Mouse (Mus musculus): ENCODE results near the gene Uhrf1bp1. TPM values are rescaled to one million over a fixed set of nuclear protein-coding genes. Genes with fewer than 3 reads are reported as not detected.

Uhrf1bp1 gene
- polyA plus RNA-seq (2012; rRNA removed; ENCODE audit: low replicate concordance): 18.8 and 28.8 TPM in 2 replicates

GRCm38 (mm10) chr17:27856265-27856797 lies at the start of gene Uhrf1bp1:
Uhrf1bp1 (plus strand) TSS chr17:27856441.

DNA sequence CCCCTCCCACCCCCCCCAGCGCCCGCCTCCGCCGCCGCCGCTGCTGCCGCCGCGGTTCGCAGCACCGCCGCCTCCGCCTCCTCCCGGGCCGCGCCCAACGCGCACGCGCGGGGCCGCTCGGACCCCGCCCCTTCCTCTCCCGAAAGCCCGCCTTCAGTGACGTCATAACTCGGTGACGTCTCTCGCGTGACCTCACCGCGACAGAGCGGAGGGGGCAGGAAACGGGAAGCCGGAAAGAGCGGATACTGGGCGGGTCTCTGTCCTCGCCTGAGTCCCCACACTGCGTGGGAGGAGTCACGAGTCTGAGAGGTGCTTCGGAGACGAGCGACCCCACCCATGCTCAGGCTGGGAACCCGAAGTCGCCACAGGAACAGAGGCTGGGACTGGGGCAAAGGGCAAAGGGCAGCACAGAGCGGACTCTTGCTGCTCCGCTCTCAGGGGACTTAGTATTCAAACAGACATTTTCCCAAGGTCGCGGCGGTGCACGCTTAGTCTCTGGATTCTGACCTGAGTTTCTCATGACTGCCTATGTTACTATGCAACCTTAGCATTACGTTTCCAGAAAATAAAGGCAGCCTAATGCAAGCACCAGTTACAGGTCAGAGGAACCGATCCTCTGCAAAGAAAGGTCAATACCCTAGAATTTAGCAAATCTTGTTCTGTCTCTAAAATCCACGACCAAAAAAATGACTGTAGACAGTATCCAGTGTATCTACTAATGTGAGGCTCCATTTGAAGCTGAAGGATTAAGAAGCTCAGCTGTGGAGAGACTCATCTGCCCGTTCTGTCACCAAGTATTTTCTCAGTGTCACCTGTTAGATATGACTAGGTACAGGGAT lies 35.5 kb upstream of the Uhrf1bp1 start, which contains the start of gene D17Wsu92e:
TSS of gene D17Wsu92e (minus strand) at position 81 of the 839 bp plus-strand sequence.

DNA sequence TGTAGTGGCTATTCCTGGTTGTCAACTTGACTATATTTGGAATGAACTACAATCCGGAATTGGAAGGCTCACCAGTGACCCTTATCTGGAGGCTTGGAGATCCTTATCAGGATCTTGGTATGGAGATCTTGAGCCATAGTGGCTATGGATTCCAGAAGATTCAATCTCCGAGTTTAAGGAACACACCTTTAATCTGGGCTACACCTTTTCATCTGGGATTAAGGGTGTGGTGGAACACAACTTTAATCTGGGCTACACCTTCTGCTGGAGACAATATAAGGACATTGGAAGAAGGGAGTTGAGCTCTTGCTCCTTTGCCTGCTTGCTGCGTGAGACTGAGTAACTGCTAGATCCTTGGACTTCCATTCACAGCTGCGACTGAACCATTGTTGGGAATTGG lies 18.4 kb upstream of the Uhrf1bp1 start, which contains the start of gene Snrpc:
TSS of gene Snrpc (plus strand) at position 301 of the 400 bp plus-strand sequence.

DNA sequence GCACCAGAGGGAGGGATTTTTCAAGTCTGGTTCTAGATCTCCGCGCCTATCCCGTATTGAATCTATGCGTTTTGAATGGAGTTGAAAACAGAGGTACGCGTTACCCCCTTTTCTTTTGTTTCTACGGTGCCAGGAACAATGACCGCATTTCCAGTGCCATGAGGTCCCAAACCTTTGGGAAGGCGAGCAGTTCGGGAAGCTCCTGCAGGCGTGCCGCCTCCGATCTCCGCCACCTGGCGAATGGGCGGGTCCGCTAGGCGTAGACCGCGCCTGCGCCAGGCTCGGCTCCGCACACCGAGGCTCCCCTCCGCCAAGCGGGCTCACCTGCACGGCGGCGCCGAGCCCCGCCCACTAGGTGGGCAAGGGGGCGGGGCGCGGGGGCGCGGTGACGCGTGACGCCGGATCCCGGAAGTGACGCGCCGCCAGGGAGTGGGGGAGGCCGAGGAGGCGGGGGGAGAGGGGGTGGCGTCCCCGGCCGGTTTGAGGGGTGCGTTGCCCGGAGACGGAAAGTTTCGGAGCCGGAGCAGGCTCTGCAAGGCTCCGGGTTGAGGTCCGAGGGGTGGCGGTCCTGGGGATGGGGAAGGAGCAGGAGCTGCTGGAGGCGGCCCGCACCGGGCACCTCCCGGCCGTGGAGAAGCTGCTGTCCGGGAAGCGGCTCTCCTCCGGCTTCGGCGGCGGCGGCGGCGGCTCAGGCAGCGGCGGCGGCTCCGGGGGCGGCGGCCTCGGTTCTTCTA lies 52.8 kb downstream of the Uhrf1bp1 start, which contains the start of gene Anks1:
TSS of gene Anks1 (plus strand) at position 419 of the 734 bp plus-strand sequence.

GRCm38 (mm10) chr17:27909622-27910500 lies 53.6 kb downstream of the Uhrf1bp1 start, which contains the start of gene Taf11:
Taf11 (minus strand) TSS chr17:27909844.

Other genes with a start within 250 kb of the Uhrf1bp1 start
- gene Nudt3, start 232.9 kb upstream of the Uhrf1bp1 start, polyA plus RNA-seq (2012; rRNA removed; ENCODE audit: low replicate concordance): 54.6 and 72.2 TPM in 2 replicates
- gene RPS10-NUDT3, start 221.2 kb upstream of the Uhrf1bp1 start, polyA plus RNA-seq (2012; rRNA removed; ENCODE audit: low replicate concordance): not detected in 2 replicates
- 736 and 1,526 TPM in 2 replicates for gene Rps10, start 219.8 kb upstream of the Uhrf1bp1 start, polyA plus RNA-seq (2012; rRNA removed; ENCODE audit: low replicate concordance)
- 0.19 and 0.24 TPM in 2 replicates for gene Pacsin1, start 200.9 kb upstream of the Uhrf1bp1 start, polyA plus RNA-seq (2012; rRNA removed; ENCODE audit: low replicate concordance)
- 1.4 TPM in 1 of 2 replicates, not detected in the other for gene Spdef, start 127.5 kb upstream of the Uhrf1bp1 start, polyA plus RNA-seq (2012; rRNA removed; ENCODE audit: low replicate concordance)
- 100 and 121 TPM in 2 replicates for gene D17Wsu92e, start 35.8 kb upstream of the Uhrf1bp1 start, polyA plus RNA-seq (2012; rRNA removed; ENCODE audit: low replicate concordance)
- 64.1 and 86.3 TPM in 2 replicates for gene Snrpc, start 18.3 kb upstream of the Uhrf1bp1 start, polyA plus RNA-seq (2012; rRNA removed; ENCODE audit: low replicate concordance)
- 57.7 and 64.4 TPM in 2 replicates for gene Anks1, start 52.9 kb downstream of the Uhrf1bp1 start, polyA plus RNA-seq (2012; rRNA removed; ENCODE audit: low replicate concordance)
- gene Taf11, start 53.4 kb downstream of the Uhrf1bp1 start, polyA plus RNA-seq (2012; rRNA removed; ENCODE audit: low replicate concordance): 14.2 and 16.5 TPM in 2 replicates
- 0.27 and 3.8 TPM in 2 replicates for gene Tcp11, start 224.2 kb downstream of the Uhrf1bp1 start, polyA plus RNA-seq (2012; rRNA removed; ENCODE audit: low replicate concordance)